ENCODE assay signal across 1 mouse cellular context in the genomic region with DNA sequence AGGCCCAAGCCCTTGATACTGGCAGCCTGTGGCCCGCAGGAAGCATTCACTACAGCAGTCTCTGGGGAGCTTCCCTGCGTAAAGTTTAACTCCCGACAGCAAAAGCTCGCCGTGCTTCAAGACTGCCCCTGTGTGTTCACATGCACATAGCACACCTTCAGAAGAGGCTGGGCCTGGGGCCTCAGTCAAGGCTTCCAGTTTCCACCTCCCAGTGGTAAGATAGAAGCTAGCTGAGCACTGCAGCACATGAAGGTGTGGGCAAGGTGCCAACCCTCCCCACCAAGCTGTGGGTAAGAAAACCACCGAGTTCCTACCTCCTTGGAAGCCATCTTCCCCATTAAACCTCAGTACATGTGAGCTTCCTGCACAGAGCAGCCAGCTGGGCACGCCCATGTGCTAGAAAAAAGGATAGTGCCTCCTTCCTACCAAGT.
TF ChIP-seq lines count a peak whose summit lies in the region.

No protein-coding gene starts in this region.

TF ChIP-seq in MEL, 35 proteins besides CTCF, POLR2A, EP300 and RAD21 (continued from another document):
- TF ChIP-seq ELF1 (IDR thresholded peaks at IDR 0.05; ENCODE audit: low read depth, low read length): no peak
- TF ChIP-seq BHLHE40 (IDR thresholded peaks at IDR 0.05; ENCODE audit: borderline replicate concordance, low read depth, low read length): 0 out of 2 replicates have a peak, but pooled peaks have one; percentile 14
- no peak for TF ChIP-seq USF1 (IDR thresholded peaks at IDR 0.05; ENCODE audit: low read depth, low read length)
- no peak for TF ChIP-seq TCF12 (IDR thresholded peaks at IDR 0.05; ENCODE audit: low read depth, low read length)
- TF ChIP-seq MYC (IDR thresholded peaks at IDR 0.05; ENCODE audit: low read depth, low read length): peak; percentile 52; the same call in 1 of the 2 replicates
- 0 out of 2 replicates have a peak, but pooled peaks have one; percentile 19 for TF ChIP-seq SIN3A (IDR thresholded peaks at IDR 0.05; ENCODE audit: low read length)
- TF ChIP-seq GABPA (IDR thresholded peaks at IDR 0.05; ENCODE audit: low read depth, low read length): no peak
- TF ChIP-seq ETS1 (IDR thresholded peaks at IDR 0.05; ENCODE audit: low read depth, low read length): peak; percentile 43; the same call in 1 of the 2 replicates
- TF ChIP-seq ZNF384 (IDR thresholded peaks at IDR 0.05; ENCODE audit: low read depth, low read length): no peak
- no peak for TF ChIP-seq POLR2AphosphoS2 (IDR thresholded peaks at IDR 0.05; ENCODE audit: low read length)
- TF ChIP-seq MAZ (IDR thresholded peaks at IDR 0.05; ENCODE audit: low read depth, low read length): no peak
- TF ChIP-seq POLR2AphosphoS5 (IDR thresholded peaks at IDR 0.05; ENCODE audit: borderline replicate concordance, low read depth, low read length): no peak
- no peak for TF ChIP-seq ZMIZ1 (IDR thresholded peaks at IDR 0.05; ENCODE audit: low read depth, low read length)
- no peak for TF ChIP-seq CHD2 (IDR thresholded peaks at IDR 0.05; ENCODE audit: low read length)
- no peak for TF ChIP-seq E2F4 (IDR thresholded peaks at IDR 0.05; ENCODE audit: borderline replicate concordance, low read depth, low read length)
- 0 out of 2 replicates have a peak, but pooled peaks have one; percentile 38 for TF ChIP-seq RCOR1 (IDR thresholded peaks at IDR 0.05; ENCODE audit: low read depth, low read length)
- TF ChIP-seq NRF1 (IDR thresholded peaks at IDR 0.05; ENCODE audit: insufficient read depth, low read depth, low read length, poor library complexity, severe bottlenecking): peak; percentile 13; the same call in 1 of the 2 replicates
- no peak for TF ChIP-seq NELFE (IDR thresholded peaks at IDR 0.05; ENCODE audit: low read depth, low read length)
- no peak for TF ChIP-seq CHD1 (IDR thresholded peaks at IDR 0.05; ENCODE audit: low read depth, low read length)
- no peak for TF ChIP-seq MAFK (IDR thresholded peaks at IDR 0.05; ENCODE audit: borderline replicate concordance, low read depth, low read length)
- no peak for TF ChIP-seq TAL1 (IDR thresholded peaks at IDR 0.05; ENCODE audit: low read length)
- TF ChIP-seq USF2 (IDR thresholded peaks at IDR 0.05; ENCODE audit: borderline replicate concordance in 1 of 2, insufficient read depth in 1 of 2, low read depth in 1 of 2, low read length in 2 of 2): no peak
- TF ChIP-seq ZC3H11A (IDR thresholded peaks at IDR 0.05; ENCODE audit: low read depth, low read length): no peak
- TF ChIP-seq SMC3 (IDR thresholded peaks at IDR 0.05; ENCODE audit: low read depth, low read length): peak; percentile 32
